Mouse (Mus musculus) kidney, embryonic 14.5 days (tissue): ENCODE data around the gene Prkce. TPM values are rescaled to one million over a fixed set of nuclear protein-coding genes. Genes with fewer than 3 reads are reported as not detected.

Source experiments
- ATAC-seq: fragments of 200-750 bp; cut with Nextera tagmentation; 2 replicates; pipeline ENCODE4 v1.8.0; 2017; ENCODE audit warnings: moderate number of reproducible peaks, mild to moderate bottlenecking, moderate TSS enrichment, moderate library complexity; ENCODE audit not compliant: low FRiP score, low TSS enrichment
- H3K27ac ChIP-seq: fragments of 300-500 bp; sonication (generic); 2 replicates; pipeline ENCODE4 v1.5.1; 2014; ENCODE audit warnings: low read depth, mild to moderate bottlenecking, low read length, moderate library complexity, mixed read lengths
- H3K27me3 ChIP-seq: fragments of 300-500 bp; sonication (generic); 2 replicates; pipeline ENCODE4 v1.6.1; 2014; ENCODE audit warnings: mild to moderate bottlenecking, low read length; ENCODE audit not compliant: control insufficient read depth, insufficient read depth
- H3K36me3 ChIP-seq: fragments of 300-500 bp; sonication (generic); 2 replicates; pipeline ENCODE4 v1.6.1; 2014; ENCODE audit warnings: low read length, mixed read lengths; ENCODE audit not compliant: control insufficient read depth, insufficient read depth
- H3K4me1 ChIP-seq: fragments of 300-500 bp; sonication (generic); 2 replicates; pipeline ENCODE4 v1.6.1; 2014; ENCODE audit warnings: low read length, mixed read lengths; ENCODE audit not compliant: control insufficient read depth, insufficient read depth
- H3K4me2 ChIP-seq: fragments of 300-500 bp; sonication (generic); replicated peaks from 2 replicates; pipeline ENCODE4 v1.6.1; 2014; ENCODE audit warnings: low read depth, mild to moderate bottlenecking, low read length
- H3K4me3 ChIP-seq: fragments of 300-500 bp; sonication (generic); 2 replicates; pipeline ENCODE4 v1.5.1; 2014; ENCODE audit warnings: mild to moderate bottlenecking, low read length
- H3K9ac ChIP-seq: fragments of 300-500 bp; sonication (generic); 2 replicates; pipeline ENCODE4 v1.6.1; 2014; ENCODE audit warnings: low read depth, mild to moderate bottlenecking, low read length, moderate library complexity
- H3K9me3 ChIP-seq: fragments of 300-500 bp; sonication (generic); 2 replicates; pipeline ENCODE4 v1.6.1; 2016; ENCODE audit warnings: low read length; ENCODE audit not compliant: control insufficient read depth
- WGBS: fragments of 180-500 bp; shearing (Covaris S2); extraction: QIAGEN DNeasy Blood & Tissue Kit; methylation state at CpG from one replicate; pipeline ENCODE4 v1.1.7; 2014; 5-methylcytosine and 5-hydroxymethylcytosine counted together
- polyA plus RNA-seq: library from polyadenylated mRNA; unstranded; fragments of >200 nt; fragmentation: Nextera tagmentation; extraction: Ambion mirVana; gene quantifications from 2 replicates; pipeline ENCODE4 v1.2.1, GENCODE M21; 2014

Prkce gene
- polyA plus RNA-seq, 1 experiment from 2014 or later = 8.8 TPM

GRCm38 (mm10) chr17:86626523-86626922 is 458.9 kb downstream of the Prkce start:
- Histone ChIP-seq H3K4me2 (no peak overlapping the region), H3K27me3 (no peaks in the 10 kb centered on the region), H3K9ac (no peak overlapping the region), H3K36me3 (peaks cover 4% of the 10 kb centered on the region; the same call in 1 of the 2 replicates), H3K4me3 (no peak overlapping the region), H3K4me1 (no peaks in the 10 kb centered on the region), H3K9me3 (no peaks in the 10 kb centered on the region), H3K27ac (no peak overlapping the region)
- 87% methylated on average over 6 of the region's 6 CpGs for WGBS
- no peak for ATAC-seq

- H3K27ac ChIP-seq = no peak overlapping the region
- no peaks in the 10 kb centered on the region for H3K4me1 ChIP-seq
- ATAC-seq = no peak
- no peaks in the 10 kb centered on the region for H3K27me3 ChIP-seq
- no peak overlapping the region for H3K4me3 ChIP-seq
- no peak overlapping the region for H3K4me2 ChIP-seq
- H3K9ac ChIP-seq = no peak overlapping the region
- H3K9me3 ChIP-seq = no peaks in the 10 kb centered on the region
- peaks cover 4% of the 10 kb centered on the region; the same call in 1 of the 2 replicates for H3K36me3 ChIP-seq
- WGBS = 85% methylated on average over 4 of the region's 4 CpGs
Observed at GRCm38 (mm10) chr17:86633131-86633530, 465.5 kb downstream of the Prkce start.

- Histone ChIP-seq H3K27me3 (no peaks in the 10 kb centered on the region), H3K4me1 (no peaks in the 10 kb centered on the region), H3K4me3 (no peak overlapping the region), H3K4me2 (no peak overlapping the region), H3K9ac (no peak overlapping the region), H3K36me3 (no peaks in the 10 kb centered on the region), H3K27ac (no peak overlapping the region), H3K9me3 (no peaks in the 10 kb centered on the region)
- WGBS = 71% methylated on average over 1 of the region's 1 CpGs
- ATAC-seq = no peak
Observed at GRCm38 (mm10) chr17:86637311-86637710, 469.7 kb downstream of the Prkce start.

- H3K4me1 ChIP-seq = no peaks in the 10 kb centered on the region
- WGBS = 92% methylated on average over 3 of the region's 3 CpGs
Observed at GRCm38 (mm10) chr17:86639279-86639678, 471.7 kb downstream of the Prkce start.

GRCm38 (mm10) chr17:86647226-86647625 is 479.6 kb downstream of the Prkce start:
- no peaks in the 10 kb centered on the region for H3K36me3 ChIP-seq
- H3K27ac ChIP-seq = no peak overlapping the region
- WGBS = 96% methylated on average over 3 of the region's 3 CpGs
- no peaks in the 10 kb centered on the region for H3K27me3 ChIP-seq
- no peak overlapping the region for H3K9ac ChIP-seq
- no peak overlapping the region for H3K4me2 ChIP-seq
- H3K4me3 ChIP-seq = no peak overlapping the region
- no peaks in the 10 kb centered on the region for H3K9me3 ChIP-seq
- H3K4me1 ChIP-seq = no peaks in the 10 kb centered on the region
- no peak for ATAC-seq

More at GRCm38 (mm10) chr17:86639279-86639678, 471.7 kb downstream of the Prkce start:
- Histone ChIP-seq H3K36me3 (no peaks in the 10 kb centered on the region), H3K27ac (no peak overlapping the region), H3K4me3 (no peak overlapping the region), H3K9ac (no peak overlapping the region), H3K4me2 (no peak overlapping the region), H3K27me3 (no peaks in the 10 kb centered on the region), H3K9me3 (no peaks in the 10 kb centered on the region)
- no peak for ATAC-seq

GRCm38 (mm10) chr17:86648856-86649435 is 481.4 kb downstream of the Prkce start:
- no peaks in the 10 kb centered on the region for H3K4me1 ChIP-seq
- ATAC-seq = no peak
- H3K36me3 ChIP-seq = no peaks in the 10 kb centered on the region
- no peak overlapping the region for H3K4me3 ChIP-seq
- WGBS = 90% methylated on average over 12 of the region's 12 CpGs
- no peak overlapping the region for H3K27ac ChIP-seq
- H3K27me3 ChIP-seq = no peaks in the 10 kb centered on the region
- no peak overlapping the region for H3K9ac ChIP-seq
- H3K9me3 ChIP-seq = no peaks in the 10 kb centered on the region
- H3K4me2 ChIP-seq = no peak overlapping the region

- WGBS = 92% methylated on average over 6 of the region's 6 CpGs
- H3K4me1 ChIP-seq = no peaks in the 10 kb centered on the region
- no peaks in the 10 kb centered on the region for H3K27me3 ChIP-seq
- no peak overlapping the region for H3K9ac ChIP-seq
- no peak overlapping the region for H3K27ac ChIP-seq
- H3K36me3 ChIP-seq = no peaks in the 10 kb centered on the region
- no peak overlapping the region for H3K4me2 ChIP-seq
- ATAC-seq = no peak
- no peaks in the 10 kb centered on the region for H3K9me3 ChIP-seq
- no peak overlapping the region for H3K4me3 ChIP-seq
Observed at GRCm38 (mm10) chr17:86650241-86650640, 482.7 kb downstream of the Prkce start.

GRCm38 (mm10) chr17:86651091-86651490 is 483.5 kb downstream of the Prkce start:
- H3K4me1 ChIP-seq = no peaks in the 10 kb centered on the region
- no peak overlapping the region for H3K9ac ChIP-seq
- 62% methylated on average over 4 of the region's 4 CpGs for WGBS
- ATAC-seq = no peak
- H3K27me3 ChIP-seq = no peaks in the 10 kb centered on the region
- no peaks in the 10 kb centered on the region for H3K9me3 ChIP-seq
- no peaks in the 10 kb centered on the region; the same call in 1 of the 2 replicates for H3K36me3 ChIP-seq
- H3K27ac ChIP-seq = no peak overlapping the region
- no peak overlapping the region for H3K4me3 ChIP-seq
- no peak overlapping the region for H3K4me2 ChIP-seq

- no peak overlapping the region for H3K27ac ChIP-seq
- H3K9ac ChIP-seq = no peak overlapping the region
- H3K4me1 ChIP-seq = no peaks in the 10 kb centered on the region
- no peak overlapping the region for H3K4me3 ChIP-seq
- no peaks in the 10 kb centered on the region for H3K27me3 ChIP-seq
- 96% methylated on average over 1 of the region's 1 CpGs for WGBS
- H3K36me3 ChIP-seq = no peaks in the 10 kb centered on the region; the same call in 1 of the 2 replicates
- H3K4me2 ChIP-seq = no peak overlapping the region
- H3K9me3 ChIP-seq = no peaks in the 10 kb centered on the region
- ATAC-seq = no peak
Observed at GRCm38 (mm10) chr17:86652751-86653150, 485.2 kb downstream of the Prkce start.
